Mouse (Mus musculus) layer of hippocampus, adult 18-20 months (tissue): ENCODE results near the gene Slc35f4. TPM values are rescaled to one million over a fixed set of nuclear protein-coding genes. Genes with fewer than 3 reads are reported as not detected.

Experiments used
- DNase-seq, 2 experiments: peaks; one replicate each; pipeline ENCODE4 v3.0.0; 2022; ENCODE audit warnings: low spot score in 2 of 2
- long read RNA-seq: library from polyadenylated mRNA; stranded (forward); transcript quantifications from one replicate; pipeline ENCODE4 v2.0.0, GENCODE M21; 2021
- total RNA-seq, 2 experiments: library from RNA; stranded (reverse); gene quantifications; 2 replicates each; pipeline ENCODE4 v1.2.3; 2021

Gene Slc35f4
- 10 to 100 TPM; 13.7 to 15.4 TPM for total RNA-seq
- long read RNA-seq, partial matches to known transcripts, result 1 of 1 reads
- long read RNA-seq, other reads (novel, unspliced or antisense), result 0 of 1 reads

DNA sequence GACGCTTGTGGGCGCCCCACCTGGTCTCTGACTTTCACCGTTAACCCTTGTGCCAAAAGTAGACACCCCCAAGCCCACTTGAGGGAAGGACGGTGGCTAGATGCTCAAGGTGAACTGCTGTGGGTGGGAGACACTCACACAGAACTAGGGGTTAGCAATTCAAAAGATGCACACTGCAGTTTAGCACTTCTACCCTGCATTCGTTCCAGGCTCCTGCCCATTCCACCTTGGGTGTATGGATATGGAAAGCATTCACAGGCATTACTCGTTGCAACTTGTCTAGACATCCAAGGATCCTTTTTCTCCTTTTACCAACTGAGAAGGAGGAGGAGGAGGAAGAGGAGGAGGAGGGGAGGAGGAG is at the start of gene Slc35f4:
Gene Slc35f4, minus strand, starts transcription at position 116 of the 361 bp plus-strand sequence.
- no peak for DNase-seq

DNA sequence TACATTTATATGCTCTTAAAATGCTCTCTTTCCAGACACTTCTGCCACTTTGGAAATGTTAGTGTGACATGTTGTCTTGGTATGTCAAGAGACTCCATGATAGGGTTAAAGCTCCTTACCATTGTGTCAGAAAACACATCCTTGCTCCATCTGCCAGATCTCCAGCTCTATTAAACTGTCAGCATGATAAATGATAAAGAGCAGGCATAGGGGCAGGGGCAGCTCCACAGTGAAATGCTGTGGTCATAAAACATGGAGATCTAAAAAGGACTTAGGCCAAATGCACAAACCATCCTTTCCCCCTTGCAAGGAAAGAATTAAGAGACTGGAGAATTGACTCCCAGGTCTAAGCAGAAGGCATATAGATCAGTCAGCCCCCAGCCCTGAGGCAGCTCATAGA is 42.5 kb upstream of the Slc35f4 start:
- DNase-seq, result no peak

DNA sequence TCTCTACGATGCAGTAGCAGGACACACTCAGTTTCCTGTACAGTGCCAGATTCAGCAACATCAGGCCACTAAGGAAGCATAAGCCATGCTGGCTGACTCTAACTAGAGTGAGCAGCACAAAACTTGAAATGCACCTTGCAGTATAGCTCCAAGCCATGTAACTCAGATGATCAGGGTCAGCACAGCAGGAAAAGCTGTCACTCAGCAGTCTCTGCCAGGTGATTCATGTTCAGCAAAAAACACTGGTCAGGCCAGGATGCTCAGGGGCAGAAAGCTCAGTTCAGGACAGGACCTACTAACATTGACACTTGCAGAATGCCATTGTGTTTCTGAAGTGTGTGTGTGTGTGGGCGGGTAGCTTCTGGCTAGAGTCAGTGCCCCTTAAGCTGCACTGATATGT is 34.9 kb upstream of the Slc35f4 start:
- no peak for DNase-seq

DNA sequence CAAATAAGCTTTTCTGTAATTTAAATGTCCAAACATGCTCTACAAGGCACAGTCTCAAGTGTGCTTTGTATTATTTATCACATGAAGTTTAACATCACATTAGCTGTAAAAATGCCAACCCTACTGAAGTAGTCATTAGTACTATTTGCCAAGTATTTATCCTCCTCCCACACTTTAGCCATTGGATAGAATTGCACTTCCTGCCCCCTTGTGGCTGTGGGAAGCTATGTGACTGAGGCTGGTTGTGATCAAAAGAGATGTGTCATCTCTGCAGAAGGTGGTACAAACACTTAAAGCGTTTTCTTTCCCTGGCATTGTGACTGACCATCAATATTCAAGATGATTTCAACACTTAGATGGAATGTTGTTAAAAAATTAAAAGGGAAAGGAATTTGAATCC is 14.3 kb upstream of the Slc35f4 start:
- peak in 1 of 2 experiments; percentile 42 for DNase-seq

DNA sequence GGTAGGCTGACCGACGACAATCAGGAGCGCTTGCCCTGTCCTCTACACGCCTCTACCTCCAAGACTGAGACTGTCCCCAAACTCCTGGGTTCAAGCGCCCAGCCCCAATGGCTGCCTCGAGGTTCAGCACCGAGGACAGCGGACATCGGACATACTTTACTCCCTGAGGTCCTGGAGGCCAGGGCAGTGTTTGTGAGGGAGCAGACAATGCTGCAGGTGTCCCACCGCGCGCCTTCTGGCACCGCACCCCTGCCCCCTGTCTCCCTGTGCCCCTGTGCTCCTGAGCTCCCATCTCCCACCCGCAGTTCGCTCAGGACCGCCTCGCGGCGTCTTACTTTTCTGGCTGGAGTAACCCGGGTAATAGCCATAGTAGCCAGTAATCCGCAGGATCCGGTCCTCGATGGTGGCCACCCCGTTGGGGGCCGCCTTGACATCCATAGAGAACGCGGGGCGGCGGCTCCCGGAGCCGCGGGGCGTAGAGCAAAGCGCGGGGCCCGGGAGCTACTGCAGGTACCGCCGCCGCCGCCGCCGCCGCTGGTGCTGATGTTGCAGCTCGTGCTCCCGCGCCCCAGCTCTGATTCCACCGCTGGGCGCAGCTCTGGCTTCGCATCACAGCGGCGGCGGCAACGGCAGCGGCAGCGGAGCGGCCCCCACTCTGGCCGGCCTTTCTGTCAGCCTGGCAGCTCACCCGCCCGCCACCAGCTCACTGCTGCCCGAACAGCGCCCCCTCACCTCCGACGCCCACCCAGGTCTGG is 493 bp downstream of the Slc35f4 start:
- DNase-seq, result peak; percentile 16 to 38

DNA sequence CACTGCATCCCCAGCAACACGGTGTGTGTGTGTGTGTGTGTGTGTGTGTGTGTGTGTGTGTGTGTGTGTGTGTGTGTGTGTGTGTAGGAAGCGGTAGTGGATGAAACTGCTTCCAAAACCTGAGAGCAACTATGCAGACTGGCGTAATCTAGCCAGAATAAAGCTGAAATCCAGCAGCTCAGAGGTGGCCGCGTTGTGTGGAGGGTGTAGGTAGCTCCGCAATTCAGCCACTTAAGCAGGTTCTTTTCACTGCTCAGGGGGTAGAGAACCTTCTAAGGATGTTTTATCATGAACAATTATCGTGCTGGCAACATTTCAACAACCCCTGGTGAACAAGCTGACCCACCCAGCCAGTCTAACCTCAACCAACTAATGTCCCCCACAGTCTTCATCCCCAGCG is 1.2 kb downstream of the Slc35f4 start:
- peak in 1 of 2 experiments; percentile 14 for DNase-seq

DNA sequence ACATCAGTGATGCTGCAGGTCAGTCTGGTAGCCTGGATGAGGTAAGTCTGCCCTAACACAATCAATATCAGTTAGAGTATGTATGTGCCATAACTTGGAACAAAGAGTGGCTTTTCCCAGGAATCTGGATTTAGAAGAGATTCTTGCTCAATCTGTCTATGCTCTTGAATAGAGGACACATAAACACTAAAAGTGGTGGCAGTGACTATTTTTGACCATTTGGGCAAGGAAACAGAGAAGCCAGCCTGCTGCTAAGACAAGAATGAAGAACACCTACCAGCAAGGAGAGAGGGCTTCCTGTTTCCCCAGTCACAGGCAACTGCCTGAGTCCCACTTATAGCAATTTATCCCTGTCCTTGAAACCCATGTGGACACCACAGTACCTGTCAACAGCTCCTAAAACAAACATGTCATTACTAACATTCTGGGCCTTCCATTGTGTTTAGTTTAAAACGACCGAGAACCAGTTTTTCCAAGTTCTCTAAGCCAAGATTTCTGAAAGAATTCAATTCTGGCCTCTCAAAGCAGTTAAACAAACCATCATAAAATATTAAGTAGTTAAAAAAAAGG is 10.7 kb downstream of the Slc35f4 start:
- DNase-seq, result no peak

DNA sequence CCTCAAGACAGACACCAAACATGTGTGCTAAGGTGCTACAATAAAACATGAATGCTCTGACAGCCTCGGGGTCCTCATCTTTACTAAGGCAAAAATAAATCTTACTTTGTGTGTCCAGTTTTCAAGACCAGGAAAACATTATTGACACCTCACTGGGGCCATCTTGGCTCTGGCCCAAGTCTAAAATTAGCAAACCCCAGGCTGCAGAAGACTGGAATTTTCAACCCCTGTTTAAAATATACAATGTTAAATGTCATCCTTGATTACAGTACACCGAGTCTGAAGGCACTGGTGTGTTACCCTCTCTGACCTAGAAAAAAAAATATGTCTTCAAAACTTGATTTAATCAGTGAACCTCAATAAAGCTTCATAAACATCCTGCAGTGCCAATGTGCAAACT is 11.7 kb downstream of the Slc35f4 start:
- no peak for DNase-seq

DNA sequence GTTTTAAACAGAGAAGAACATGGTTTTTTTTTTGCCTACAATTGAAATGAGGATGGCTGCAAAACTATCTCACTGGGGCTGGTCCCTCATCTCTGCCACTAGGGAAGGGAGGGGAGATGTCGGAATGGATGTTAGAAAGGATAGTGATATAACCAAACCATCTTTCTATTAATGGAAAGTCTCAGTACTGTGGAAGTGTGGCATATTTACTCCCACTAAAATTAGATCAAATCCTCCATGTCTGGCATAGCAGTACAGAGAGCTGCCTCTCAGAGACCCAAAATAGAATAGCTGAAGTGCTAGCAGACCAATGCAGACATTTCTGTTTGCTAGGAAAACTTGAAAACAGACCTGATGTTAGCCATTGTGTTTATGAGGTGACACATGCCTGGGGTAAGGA is 30.7 kb downstream of the Slc35f4 start:
- DNase-seq, result no peak

DNA sequence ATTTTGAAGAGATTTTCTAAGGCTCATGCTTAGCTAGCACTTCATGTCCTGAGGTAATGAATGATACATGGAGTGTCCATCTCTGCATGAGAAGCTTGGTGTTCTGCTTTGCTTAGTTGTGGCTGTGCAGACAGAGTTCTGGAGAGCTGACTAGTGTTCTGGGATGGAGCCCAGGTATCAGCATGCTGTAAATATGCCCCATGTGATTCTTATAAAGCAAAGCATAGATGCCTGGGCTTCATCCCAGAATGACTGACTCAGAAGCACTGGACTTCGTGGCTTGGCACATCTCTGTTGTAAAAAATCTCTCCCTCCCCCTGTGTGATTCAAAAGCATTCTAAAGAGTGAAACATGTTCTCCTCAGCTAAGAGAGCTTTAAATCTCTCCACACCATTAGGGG is 32.1 kb downstream of the Slc35f4 start:
- peak; percentile 28 to 45 for DNase-seq

DNA sequence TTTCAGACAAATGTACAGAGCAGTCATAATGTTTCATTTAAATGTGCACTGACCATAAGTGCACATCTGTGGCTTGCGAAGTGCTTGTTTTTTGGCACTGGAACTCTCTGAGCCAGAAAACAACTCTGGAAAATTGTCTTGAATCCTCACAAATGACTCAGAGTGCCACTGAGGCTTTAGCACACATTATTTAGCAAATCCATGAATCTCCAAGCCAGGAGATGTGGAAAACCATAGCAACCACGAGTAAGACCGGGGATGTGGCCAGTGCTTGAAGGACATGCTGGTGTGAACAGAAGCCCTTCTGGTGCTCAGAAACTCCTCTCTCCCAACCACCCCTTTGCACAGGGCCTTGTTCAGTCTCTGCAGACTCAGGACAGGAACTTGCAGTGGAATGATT is 33.3 kb downstream of the Slc35f4 start:
- no peak for DNase-seq

DNA sequence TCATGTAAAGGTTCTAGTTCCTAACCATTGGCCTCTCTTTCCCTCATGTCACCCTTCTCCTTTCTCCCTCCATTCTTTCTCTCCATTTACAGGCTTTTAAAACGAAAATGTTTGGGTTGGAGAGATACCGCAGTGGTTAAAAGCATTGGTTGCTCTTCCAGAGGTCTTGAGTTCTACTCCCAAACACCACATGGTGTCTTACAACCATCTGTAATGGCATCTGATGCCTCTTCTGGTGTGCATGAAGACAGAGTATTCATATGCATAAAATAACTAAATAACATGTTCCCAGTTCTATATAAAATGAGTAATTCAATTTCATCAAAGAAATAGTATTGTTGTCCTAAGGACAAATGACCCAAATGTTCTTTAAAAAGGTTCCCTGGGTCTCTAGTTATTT is 49.2 kb downstream of the Slc35f4 start:
- DNase-seq, result peak; percentile 22 to 79

DNA sequence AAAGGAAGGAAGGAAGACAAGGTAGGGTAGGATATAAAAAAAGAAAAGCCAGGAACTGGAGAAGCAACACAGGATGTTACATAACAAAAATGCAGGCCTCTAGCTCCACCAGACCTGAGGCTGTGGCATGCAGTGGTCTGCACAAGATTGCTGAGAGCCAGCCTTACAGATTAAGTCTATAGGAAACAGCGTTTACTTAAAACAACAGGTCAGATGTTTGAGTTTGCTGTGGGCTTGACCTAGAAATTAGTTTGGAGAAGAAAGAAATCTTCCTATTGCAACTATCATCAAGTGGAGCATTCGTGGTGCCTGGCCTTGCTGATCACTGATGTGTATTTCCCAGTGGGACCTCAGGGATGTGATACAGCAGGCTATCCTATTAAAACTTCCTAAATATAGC is 64.1 kb downstream of the Slc35f4 start:
- no peak for DNase-seq

DNA sequence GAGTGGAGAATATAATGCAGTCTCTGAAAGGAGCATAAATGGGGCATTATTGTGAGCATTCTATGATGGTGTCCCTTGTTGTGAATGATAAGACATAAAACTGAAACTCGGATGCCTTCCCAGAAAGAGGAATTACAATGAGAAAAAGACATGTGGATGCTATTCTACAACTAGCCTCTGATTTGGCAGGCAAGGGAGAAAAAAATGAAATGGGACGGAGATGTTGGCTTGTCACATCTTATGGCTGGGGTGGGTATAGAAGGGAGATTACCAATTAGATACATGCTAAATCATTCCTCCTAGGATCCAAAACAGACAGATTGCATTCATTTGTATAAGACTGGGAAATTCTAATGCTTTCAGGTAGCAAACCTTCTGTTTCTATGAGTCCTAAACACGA is 65.0 kb downstream of the Slc35f4 start:
- no peak for DNase-seq

DNA sequence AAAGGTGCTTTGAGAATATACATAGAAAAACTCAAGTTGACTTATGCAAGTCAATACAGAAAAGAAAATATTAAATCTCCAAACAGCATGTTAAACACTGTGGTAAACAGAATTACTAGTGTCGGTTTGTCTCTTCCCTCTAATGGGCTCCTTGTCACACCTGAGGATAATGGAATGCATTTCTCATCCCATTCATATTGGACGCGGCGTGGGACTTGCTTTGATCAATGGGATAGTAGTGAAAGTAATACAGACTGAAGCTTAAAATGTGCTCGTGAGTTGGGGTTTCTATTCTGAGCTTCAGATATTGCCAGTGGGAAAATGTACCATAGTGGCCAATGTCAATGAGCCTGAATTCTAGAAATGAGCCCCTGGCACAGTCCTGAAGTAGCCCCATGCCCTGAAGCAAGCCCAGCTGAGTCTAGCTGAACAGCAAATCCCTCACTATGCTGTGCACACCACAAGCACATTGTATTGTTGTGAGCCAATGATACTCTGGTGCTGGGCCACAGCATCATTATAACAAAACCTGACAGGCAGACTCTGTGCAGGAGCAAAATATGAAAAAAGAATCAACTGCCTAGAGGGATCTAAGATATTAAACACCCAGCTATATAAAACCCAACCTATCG is 71.4 kb downstream of the Slc35f4 start:
- no peak for DNase-seq

DNA sequence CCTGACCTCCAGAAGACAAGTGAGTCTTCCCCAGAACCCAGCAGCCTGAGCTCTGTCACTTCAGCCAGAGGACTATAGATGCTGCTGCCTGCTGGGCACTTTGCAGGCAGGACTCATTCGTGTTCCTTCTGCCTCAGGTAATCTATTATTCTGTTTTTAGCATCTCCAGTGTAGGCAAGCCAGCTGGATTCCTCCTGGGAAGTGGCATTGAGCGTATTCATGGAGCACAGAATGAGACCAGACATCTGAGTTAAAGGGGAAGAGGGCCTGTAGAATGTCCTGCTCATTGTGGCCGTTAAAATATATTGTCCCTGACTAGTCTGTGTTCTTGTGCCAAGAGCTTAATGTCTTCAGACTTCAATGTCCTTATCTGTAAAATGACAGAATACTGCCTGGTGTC is 72.1 kb downstream of the Slc35f4 start:
- DNase-seq, result no peak

DNA sequence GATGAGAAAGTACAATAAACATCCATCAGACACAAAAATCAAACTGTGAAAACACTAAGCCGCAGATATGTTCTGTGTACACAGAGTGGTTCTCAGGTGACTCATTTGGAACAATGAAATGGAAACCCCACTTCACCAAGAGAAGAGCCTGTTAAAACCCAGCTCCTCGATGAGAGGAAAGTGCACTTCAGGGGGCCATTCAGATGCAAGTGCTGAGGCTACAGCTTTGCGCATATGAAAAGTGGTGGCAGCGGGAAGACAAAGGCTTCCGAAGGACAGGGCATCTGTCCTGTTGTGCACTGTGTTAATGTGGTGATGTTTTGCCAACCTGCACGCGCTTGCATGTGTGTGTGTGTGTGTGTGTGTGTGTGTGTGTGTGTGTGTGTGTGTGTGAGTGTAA is 78.2 kb downstream of the Slc35f4 start:
- DNase-seq, result peak in 1 of 2 experiments; percentile 36

DNA sequence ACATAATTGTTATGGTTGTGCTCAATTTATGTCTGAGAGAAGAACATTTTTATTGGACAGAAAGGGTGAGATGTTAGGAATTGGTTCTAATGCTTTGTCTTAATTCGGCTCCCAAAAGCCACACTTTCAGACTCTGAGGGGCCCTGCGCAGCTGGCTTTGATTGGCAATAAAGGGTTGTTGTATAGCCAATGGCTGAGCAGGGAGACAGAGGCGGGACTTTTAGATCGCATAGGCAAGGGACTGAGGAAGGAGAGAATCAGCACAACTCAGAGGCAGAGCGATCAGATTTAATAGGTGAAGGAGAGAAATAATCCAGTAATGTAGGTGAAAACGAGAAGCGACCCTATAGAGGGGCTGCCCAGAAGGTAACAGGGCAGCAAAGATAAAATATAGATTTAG is 79.4 kb downstream of the Slc35f4 start:
- DNase-seq, result no peak

DNA sequence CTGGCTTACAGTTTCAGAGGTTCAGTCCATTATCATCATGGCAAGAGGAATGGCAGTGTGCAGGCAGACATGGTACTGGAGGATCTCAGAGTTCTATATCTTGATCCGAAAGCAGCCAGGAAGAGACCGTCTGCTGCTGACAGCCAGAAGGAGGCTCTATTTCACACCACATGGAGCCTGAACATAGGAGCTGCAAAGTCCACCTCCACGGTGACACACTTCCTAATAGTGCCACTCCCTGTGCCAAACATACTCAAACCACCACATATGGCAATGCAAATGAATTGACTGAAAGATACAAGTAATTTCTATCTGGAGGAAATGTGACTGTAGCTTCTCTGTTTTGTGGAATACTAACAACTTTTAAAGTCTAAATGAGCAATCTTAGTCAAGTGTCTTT is 89.0 kb downstream of the Slc35f4 start:
- no peak for DNase-seq

DNA sequence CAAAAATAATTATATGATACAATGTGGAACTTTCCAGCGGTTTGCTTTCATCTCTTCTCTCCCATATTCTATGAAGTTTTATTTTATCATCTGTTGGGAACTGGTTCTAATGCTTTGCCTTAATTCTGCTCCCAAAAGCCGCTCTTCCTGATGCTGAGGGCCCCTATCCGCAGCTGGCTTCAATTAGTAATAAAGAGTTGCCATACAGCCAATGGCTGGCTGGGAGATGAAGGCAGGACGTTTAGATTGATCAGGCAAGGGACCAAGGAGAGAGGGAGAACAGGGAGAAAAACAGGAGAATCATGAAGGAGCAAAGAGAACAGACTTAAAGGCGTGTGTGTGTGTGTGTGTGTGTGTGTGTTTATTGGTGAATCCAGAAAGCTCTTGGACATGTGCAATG is 94.0 kb downstream of the Slc35f4 start:
- DNase-seq, result no peak

DNA sequence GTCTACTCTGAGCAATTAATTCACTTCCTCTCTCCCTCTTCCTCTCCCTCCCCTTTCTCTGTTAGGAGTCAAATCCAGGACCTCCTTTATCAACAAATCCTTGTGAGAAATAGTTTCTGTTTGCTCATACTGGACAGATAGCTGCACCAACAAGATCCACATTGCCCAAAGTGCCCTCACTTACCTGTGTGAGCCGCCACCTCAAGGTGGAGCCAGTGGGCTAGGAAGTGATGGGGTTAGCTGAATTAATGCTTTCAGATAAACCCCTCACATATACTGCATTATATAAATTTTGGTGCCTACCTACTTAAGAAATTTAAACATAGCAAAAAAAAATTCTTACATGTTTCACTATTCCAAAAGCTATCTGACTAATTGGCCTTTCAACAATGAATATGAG is 133.4 kb downstream of the Slc35f4 start:
- DNase-seq, result no peak

DNA sequence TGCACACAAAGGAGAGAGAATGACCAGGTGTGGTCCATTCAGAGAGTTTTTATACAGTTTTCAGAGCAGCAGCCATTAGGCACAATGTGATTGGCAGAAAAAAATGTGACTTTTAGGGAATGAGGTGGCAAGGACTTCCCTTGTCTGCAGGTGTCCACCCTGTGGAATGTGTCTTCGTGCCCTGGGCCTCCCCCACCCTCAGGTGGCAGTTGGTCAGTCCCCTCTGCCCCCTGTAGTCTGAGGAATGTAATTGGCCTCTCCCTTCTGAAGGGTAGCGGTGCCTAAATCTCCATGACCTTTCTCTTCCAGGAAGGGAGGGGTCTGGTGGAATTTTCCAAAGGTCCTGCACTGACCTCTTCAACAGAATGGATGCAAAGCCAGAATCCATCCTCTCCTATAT is 163.7 kb downstream of the Slc35f4 start:
- no peak for DNase-seq

DNA sequence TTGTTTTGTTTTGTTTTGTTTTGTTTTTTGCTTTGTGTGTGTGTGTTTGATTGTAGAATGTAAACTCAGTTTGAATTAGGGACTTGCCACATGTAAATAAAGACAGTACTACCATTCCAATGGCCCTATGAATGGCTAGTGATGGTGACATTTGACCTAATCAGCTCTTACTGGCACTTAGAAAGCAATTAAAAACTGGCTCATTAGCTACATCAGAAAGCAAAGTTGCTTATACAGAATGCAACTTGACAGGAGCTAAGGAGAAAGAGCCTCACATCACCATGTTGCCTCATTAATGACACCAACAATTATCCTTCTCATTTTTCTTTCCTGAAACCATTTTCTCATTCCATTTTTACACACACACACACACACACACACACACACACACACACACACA is 170.3 kb downstream of the Slc35f4 start:
- no peak for DNase-seq
